Mouse (Mus musculus) layer of hippocampus, adult 18-20 months (tissue): Measurements from ENCODE around the gene Mdh1. TPM values are rescaled to one million over a fixed set of nuclear protein-coding genes. Genes with fewer than 3 reads are reported as not detected.

ENCODE experiments used
- DNase-seq, 2 experiments: peaks; one replicate each; pipeline ENCODE4 v3.0.0; 2022; ENCODE audit warnings: low spot score in 2 of 2
- long read RNA-seq: library from polyadenylated mRNA; stranded (forward); transcript quantifications from one replicate; pipeline ENCODE4 v2.0.0, GENCODE M21; 2021
- total RNA-seq, 2 experiments: library from RNA; stranded (reverse); gene quantifications; 2 replicates each; pipeline ENCODE4 v1.2.3; 2021

Gene Mdh1
- 100 to 1,000 TPM; 658 to 664 TPM for total RNA-seq
- long read RNA-seq, transcript Mdh1-201 (9 exons, 2,122 nt): major isoform, 494 of 524 reads
- long read RNA-seq, partial matches to known transcripts: 24 of 524 reads
- long read RNA-seq, other reads (novel, unspliced or antisense): 6 of 524 reads

DNA sequence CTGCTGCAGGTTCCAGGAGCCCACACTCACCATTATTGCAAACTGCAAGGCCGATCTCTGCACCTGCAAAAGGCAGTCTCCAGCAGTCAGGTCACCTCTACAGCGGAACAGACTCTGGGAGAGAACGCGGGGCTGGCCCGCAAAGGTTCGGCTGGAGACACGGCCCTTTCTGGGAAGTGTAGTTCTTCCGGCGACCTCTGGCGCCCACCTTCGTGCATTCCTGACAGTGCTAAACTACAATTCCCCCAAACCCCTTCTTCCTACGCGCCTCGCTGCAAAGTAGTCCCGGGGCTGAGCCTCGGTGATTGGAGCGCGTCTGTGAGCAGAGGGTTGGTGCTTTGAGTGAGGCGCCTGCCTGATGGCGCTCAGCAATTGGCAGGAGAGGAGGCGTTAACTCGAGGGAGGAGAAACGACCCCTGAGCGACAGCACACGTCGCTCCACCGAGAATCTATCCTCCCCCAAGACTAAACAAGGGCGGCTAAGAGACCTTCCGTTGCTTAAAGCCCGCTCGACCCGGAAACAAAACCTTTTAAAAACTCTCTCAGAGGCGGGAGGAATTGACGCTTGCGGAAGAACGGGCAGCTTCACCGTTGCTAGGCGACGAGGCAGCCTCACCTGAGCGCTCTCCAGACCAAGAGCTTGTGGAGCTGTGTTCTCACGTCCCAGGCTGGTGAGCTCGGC lies at the start of gene Mdh1, which contains the start of gene Wdpcp:
Gene Mdh1 (minus strand): TSS at position 668 of the 682 bp plus-strand sequence.
Gene Wdpcp (plus strand): TSS at position 536 of the 682 bp plus-strand sequence.
- peak; percentile 98 for DNase-seq

DNA sequence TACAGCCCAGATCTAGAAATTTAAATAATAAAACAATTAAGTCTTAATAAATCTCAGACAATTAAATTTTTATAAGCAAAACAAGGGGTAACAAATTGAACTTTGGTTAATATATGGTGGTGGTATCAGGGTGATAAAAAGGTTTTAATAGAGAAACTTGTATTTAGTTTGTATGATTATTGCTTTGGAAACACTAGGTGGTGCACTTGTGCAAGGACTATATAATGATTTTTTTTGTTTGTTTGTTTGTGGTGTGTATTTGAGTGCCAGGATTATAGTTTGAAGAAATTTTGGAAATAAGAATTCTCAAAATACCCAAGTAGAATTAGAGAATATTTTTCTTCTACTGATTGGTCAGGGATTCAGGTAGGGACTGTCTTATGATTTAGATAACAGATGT lies 43.7 kb upstream of the Mdh1 start:
- no peak for DNase-seq

DNA sequence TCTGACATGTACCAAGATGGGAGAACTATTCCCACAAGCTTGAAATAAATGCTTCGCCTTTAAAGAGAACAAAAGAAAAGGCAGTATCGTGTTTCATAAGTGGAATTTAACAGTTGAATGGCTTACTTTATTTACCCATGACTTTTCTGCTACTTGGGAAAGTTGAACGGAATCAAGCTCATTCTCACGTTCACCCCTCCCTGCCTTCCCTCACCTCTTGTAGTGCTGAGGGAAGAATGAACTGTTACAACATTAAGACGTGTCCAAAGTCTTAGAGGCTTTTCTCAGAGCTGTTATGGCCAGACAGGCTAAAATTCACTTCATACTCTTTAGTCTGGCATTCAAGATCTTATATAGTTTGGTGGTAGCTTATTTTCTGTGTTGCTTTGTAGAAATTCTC lies 30.3 kb upstream of the Mdh1 start:
- no peak for DNase-seq

DNA sequence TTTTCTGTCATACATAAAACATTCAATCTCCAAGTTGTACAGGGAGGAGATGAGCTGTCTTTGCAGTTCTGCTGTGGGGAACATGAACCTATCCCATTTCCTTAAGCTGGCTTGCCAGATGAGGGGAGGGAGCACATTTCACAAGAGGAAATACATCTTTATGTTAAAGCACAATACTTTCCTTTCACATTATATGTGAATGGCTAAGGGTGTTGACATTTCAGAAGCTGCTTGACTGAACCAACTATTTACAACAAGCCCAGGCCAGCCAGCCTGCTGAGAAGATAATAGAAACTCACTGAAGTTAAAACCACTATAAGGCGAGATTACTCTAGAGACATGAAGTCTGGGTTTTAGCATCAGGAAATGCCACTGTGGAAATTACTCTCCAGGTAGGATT lies 11.1 kb upstream of the Mdh1 start:
- DNase-seq: no peak

DNA sequence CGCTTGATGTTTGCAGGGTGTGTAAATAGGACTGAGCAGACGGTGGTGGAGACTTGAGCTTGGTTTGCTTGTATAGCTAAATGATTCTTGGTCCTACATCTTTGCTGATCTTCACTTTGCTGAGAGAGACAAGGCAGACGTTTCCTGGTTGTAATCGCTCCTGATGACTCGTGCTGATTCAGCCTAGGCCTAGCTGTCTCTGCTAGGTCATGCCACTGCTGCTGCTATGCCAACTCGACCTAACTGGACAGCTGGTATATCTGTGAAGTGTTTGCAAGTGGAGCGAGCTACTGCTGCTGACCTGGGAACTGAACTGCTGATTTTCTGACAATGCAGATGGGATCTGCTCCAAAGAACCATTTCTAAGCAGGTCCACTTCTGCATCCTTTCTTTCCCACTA lies 9.3 kb upstream of the Mdh1 start:
- DNase-seq: no peak

DNA sequence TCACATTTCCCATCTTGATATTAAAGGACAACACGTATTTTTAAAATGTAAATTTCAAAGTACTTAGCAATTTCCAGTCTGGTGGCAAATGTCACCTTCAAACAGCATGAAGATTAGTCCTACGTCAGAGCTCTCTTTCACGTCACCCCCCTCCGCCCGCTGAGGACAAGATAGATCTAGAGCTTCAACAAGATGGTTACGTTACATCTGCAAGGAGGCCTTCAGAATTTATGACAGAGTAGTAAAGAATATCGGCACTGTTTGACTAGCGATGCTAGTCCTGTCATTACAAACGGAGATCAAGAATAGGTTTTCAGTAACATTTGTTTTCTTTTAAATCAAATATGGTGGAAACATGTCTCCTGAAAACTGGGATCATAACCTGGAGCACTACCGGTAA lies 1.2 kb downstream of the Mdh1 start:
- DNase-seq: peak; percentile 41 to 59

DNA sequence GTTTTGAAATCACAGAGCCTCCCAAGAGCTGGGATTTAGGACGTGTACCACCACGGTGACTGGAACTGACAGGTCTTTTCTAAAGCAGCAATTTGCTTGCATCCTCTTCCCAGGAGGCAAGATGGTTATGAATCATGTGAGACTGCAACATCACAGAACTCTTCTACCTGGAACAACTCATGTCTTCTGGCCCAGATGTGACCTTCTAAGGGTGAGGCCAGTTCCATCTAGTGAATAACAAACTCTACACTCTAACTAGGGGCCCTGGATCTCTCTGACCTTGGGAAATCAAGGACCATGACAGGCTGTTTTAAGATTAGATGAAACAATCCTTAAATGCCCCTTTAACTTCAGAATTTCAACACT lies 2.1 kb downstream of the Mdh1 start:
- no peak for DNase-seq

DNA sequence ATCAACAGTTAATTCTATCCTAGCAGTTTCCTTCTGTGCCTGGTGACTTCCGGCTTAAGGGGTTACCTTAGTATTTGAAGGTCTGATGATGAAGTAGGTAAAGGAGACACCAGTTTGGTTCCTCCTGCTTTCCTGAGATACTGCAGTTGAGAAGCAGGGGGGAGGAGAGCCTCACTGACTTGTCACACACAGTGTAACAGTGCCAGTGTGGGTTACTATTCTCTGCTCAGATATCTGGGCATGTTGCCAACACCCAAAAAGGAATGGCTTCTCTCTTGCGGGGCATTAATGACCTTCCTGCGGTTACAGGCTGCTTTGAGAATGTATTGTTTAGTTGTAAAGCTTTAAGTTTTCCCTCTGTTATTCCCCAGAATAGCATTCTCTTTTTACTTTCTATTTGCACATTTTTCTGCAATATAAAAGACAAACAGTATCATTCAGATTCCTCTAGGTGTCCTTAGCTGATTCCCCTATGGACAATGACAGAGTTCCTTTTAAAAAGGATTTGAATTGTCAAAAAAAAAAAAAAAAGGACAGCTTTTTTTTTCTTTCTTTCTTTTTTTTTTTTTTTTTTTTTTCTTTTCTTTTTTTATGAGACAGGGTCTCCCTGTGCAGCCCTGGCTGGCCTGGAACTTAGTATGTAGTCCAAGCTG lies 2.6 kb downstream of the Mdh1 start:
- peak; percentile 26 to 71 for DNase-seq

DNA sequence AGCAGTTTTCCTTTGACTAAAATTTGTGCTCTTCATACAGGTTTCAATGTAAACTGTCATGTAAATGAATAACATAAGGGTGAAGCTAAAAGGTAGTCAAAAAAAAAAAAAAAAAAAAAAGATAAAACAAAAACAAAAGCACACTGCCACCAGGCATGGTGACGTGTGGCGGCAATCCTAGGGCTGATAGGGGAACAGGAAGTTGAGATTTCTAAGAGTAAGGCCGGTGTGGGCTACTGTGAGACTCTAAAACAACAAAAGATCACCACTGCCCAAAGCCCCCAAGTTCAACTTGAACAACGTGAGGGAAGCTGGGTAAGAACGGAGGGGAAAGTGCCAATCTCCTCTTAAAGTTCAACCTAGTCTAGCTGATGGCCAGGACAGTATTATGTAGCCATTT lies 3.2 kb downstream of the Mdh1 start:
- no peak for DNase-seq

DNA sequence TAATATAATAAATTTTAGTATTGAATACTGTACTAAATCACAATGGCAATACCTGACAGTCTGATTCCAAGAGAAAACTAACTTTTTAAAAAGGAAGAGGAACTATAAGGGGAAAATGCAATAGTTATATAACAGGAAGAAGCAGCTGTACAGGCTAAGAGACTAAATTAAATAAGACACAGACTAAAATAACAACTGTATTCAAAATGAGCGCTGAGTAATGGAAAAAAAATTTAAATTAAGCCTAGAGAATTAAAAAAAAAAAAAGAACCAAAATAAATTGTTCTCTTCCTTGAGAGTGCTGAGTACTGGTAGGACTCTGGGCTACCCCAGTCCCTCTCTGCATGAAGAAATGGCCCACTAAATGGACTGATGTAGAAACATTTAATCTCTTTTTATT lies 4.4 kb downstream of the Mdh1 start:
- no peak for DNase-seq

DNA sequence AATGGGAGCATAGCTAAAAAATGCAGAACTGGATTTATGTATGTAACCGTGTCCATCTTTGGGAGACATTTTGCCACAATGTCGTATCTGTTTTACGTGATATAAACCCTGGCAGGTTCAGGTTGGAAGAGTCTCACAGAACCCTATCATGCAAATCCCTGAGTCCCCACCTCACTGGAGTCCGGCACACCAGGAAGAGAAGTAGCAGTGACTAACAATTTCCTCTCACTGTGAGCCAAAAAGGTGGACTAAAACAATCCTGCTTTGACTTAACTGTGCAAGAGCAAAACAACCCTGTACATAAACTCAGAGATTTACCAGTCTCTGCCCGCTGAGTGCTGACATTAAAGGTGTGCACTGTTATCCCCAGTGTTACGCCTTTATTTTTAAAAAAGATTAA lies 5.2 kb downstream of the Mdh1 start:
- DNase-seq: no peak

DNA sequence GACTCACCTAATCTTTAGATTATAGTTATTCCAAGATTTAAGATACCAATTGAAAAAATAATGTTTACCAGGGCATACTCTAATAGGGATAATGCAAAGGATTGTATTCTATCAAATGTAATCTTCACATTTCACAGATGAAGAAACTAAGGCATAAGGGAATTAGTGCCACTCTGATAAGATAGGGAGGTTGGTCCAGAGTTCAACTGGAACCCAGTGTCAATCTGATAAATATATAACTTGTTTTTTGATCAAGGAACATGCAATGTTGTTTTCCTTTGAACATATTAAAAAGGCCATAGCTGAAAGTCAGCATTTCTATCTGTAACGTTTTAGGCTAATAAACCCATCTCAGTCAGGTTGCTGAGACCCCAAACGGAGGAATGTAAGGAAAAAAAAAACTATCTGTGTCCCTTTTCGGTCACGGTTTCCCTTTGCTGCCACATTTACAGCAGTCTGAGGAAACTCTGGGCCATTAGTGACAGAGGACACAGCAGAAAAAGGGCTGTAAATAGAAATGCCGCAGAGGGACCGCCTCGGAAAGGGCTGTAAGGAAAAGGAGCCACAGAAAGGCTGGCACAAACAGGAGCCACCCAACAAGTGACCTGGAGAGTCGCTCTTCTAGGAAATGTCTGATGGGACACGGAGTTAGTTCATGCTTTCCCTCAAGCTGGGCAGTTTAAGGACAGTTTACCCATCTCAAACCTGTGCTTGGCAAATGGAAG lies 7.3 kb downstream of the Mdh1 start:
- no peak for DNase-seq

DNA sequence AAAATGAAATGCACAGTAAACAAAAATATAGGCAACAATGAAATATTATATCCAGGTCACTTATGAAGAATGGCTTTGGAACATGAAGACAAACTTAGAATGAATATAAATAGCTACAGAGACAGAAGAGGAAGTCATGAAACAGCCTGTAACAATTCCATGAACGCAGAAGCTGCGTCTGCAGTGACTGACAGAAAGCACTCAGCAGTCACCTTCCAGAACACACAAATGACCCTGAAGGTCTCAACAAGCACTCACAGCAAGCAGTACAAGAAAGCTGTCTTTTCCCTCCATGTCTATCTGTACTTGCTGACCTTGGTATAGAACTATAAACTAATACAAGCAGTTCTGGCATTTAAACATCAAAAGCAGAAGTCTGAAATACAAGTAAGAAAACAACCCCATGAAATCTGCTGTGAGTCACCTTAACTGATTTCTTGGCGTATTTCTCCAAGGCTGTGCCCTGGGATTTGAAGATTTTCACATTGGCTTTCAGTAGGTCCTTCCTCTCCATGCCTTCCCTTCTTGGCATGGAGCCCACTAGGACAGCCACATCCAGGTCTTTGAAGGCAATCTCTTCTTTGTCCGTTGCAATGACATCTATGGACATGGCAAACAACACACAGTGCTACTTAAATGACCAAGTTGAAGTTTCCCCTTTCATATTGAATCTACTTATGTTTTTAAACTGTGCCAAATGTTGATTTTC lies 8.4 kb downstream of the Mdh1 start:
- DNase-seq: no peak

DNA sequence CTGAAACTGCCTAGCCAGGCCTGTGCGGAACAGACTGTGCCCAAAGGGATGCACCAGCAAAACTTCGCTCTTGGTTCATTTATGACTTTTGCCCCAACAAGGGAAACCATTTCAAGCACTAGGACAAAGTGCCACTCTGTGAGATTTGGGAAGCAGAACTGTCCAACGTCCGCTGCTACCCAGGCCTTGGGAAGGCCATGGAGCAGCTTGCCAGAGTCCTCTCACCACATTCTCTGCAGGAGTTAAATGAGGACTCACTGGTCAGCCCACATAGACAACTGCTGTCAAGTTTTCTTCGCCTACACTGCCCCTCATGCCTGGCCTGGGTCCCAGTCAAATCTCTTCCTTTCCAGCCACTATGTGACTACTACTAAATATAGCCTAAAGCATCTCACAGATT lies 10.8 kb downstream of the Mdh1 start:
- DNase-seq: no peak

DNA sequence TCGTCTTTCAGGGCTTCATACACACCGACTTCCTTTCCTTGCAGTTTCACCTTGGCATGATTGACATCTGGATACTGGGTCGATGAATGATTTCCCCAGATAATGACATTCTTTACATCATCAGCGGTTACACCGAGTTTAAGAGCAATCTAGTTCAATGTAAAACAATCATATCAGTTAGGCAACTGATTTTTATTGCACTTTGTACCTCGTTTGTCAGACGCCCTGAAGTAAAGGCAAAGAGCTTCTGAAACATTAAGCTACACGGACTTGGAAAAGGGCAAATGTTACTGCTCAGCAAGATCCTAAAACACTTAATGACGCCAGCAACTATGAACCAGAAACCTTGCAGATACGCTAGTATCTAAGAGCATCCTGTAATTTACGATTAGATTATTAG lies 12.4 kb downstream of the Mdh1 start:
- no peak for DNase-seq

DNA sequence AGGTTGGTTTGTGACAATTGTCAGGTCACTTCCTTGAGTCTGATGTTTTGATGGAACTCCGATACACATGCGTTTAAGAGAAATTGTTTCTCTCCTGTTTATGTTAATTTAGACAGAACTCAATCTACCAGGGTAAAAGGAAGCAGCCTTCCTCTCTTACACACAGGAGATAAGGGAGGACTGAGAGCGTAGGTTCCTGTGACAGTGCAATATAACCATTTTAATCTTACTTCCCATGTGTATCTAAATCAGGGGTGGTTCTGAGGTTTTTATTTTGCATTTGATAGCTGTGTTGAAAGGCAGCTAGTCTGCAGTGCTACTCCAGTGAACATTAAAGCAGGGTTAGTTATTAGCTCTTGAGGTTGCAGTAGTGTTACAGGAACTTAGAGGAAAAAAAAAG lies 20.1 kb downstream of the Mdh1 start:
- DNase-seq: no peak

DNA sequence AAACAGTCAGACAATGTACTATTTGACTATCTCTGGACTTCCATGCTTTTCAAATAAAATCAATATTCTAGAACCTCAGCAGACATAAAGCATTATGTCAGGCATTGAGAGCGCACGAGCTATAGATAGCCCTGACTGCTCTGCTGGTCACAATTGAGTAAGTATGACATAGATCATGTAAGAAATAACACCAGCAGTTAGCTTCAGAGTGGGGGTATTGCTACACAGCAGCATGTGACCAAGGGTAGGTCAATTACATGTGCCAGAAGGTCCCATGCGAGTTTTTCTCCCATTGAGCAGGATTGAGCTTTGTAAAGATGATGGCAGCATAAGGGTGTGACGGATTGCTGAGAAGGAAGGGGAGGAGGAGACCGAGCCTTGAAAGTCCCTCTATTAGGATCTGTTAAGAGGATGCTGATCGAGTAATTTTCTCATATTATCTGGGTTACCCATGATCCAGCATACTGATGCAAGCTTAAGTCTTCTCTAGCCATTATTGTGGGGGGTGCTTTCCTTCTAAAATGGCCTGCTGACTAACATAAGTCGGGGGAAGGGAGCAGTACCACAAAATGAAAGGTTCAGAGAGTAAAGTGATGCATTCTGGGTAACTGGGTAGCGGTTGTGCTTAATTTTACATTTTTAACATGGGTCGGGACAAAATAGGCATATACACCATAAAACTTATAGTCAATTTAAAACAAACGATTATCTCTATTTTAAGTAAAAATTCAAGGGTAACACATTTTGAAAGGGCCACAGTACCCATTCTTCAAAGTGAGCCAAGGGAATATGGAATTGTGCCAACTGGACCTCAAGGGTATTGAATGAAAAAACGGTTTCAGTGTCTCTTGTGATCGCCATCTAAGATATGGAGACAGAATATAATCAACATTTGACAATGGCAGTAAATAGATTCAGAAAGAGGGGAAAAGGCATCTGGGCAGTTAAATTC lies 21.7 kb downstream of the Mdh1 start:
- DNase-seq: no peak

DNA sequence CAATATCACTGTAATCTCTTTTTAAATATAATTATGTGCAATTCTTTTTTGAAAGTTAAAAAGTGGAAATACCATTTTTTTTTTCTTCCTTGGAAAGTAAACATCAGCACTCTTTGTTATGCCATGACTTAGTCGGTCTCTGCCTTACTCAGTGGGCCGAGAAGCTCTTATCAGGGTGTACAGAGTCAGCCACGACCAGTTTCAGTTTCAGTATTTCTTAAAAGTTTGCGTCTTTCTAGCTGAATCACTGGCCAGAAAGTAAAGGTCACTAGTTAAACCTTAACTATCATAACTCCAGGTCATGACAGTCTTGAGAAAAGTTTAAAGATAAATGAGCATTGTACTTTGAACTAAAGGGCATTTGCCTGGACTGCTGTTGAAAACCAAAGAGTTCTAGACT lies 22.4 kb downstream of the Mdh1 start:
- DNase-seq: no peak

DNA sequence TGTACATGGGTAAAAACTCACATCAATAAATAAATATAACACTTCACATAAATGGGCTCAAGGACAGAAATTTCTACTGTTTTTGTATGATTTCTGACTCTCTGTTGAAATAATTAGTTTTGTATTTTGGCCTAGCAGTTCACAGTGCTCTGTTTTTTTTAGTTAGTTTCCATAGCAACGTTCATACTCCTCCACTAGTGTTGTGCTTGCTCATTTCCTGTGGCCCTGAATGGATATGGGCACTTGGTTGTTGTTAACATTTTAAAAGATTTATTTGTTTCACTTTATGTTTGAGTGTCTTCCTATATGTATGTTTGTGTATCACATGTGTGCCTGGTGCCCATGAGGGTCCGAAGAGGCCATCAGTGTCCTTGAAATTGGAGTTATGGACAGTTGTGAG lies 23.1 kb downstream of the Mdh1 start:
- no peak for DNase-seq

DNA sequence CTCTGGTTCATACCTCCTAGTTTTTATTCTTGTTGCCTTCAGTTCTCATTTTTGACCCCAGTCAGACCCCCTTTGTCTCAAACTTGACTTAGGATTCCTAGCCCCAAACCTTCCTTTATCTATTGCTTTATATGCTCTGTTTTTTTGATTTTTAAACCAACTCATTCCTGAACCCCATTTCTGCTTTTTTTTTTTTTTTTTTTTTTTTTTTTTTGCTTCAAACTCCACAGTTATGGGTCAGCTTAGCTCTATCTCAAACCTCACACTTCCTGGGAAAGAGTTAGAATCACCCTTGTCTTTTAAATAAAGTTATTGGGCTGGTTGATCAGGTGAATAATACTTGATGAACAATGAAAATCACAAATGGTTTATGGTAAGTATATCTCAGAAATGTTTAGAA lies 24.6 kb downstream of the Mdh1 start:
- no peak for DNase-seq

DNA sequence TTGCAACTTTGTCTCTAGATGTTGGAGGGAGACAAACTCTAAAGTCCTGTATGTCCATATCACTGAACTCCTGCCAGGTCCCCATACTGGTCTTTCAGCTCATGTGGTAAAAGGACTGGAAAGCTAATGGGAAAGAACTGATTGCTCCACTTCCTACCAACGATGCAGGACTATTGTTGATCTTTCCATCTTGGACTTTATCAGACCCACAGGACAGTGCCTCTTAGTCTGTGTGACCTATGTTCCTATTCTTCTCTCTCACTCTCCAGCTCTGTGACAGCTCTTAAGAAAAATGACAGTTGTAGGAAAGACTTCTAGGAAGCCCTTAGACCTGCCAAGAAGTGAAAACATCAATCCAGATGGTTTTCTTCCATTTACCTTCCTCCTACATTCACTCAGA lies 25.5 kb downstream of the Mdh1 start:
- no peak for DNase-seq
